Mouse (Mus musculus) kidney, embryonic 15.5 days (tissue): Measurements from ENCODE around the gene Pgf. TPM values are rescaled to one million over a fixed set of nuclear protein-coding genes. Genes with fewer than 3 reads are reported as not detected.

ENCODE experiments used
- ATAC-seq: fragments of 200-750 bp; cut with Nextera tagmentation; replicated peaks from 2 replicates; pipeline ENCODE4 v1.8.0; 2017; ENCODE audit warnings: moderate TSS enrichment; ENCODE audit not compliant: low FRiP score
- H3K27ac ChIP-seq: fragments of 300-500 bp; sonication (generic); 2 replicates; pipeline ENCODE4 v1.5.1; 2015; ENCODE audit warnings: mild to moderate bottlenecking, inconsistent platforms
- H3K27me3 ChIP-seq: fragments of 300-500 bp; sonication (generic); 2 replicates; pipeline ENCODE4 v1.6.1; 2015; ENCODE audit warnings: inconsistent platforms
- H3K36me3 ChIP-seq: fragments of 300-500 bp; sonication (generic); 2 replicates; pipeline ENCODE4 v1.6.1; 2015; ENCODE audit warnings: inconsistent platforms
- H3K4me1 ChIP-seq: fragments of 300-500 bp; sonication (generic); 2 replicates; pipeline ENCODE4 v1.6.1; 2015; ENCODE audit warnings: inconsistent platforms
- H3K4me2 ChIP-seq: fragments of 300-500 bp; sonication (generic); 2 replicates; pipeline ENCODE4 v1.6.1; 2015; ENCODE audit warnings: moderate library complexity, mild to moderate bottlenecking, inconsistent platforms
- H3K4me3 ChIP-seq: fragments of 300-500 bp; sonication (generic); replicated peaks from 2 replicates; pipeline ENCODE4 v1.5.1; 2015; ENCODE audit warnings: mild to moderate bottlenecking, inconsistent platforms
- H3K9ac ChIP-seq: fragments of 300-500 bp; sonication (generic); 2 replicates; pipeline ENCODE4 v1.6.1; 2015; ENCODE audit warnings: mild to moderate bottlenecking, inconsistent platforms
- H3K9me3 ChIP-seq: fragments of 300-500 bp; sonication (generic); replicated peaks from 2 replicates; pipeline ENCODE4 v1.6.1; 2016; ENCODE audit warnings: inconsistent platforms
- WGBS: fragments of 180-500 bp; shearing (Covaris S2); methylation state at CpG from one replicate; pipeline ENCODE4 v1.1.7; 2015; ENCODE audit warnings: mixed read lengths; 5-methylcytosine and 5-hydroxymethylcytosine counted together
- polyA plus RNA-seq: library from polyadenylated mRNA; unstranded; fragments of >200 nt; fragmentation: Nextera tagmentation; extraction: Ambion mirVana; gene quantifications from 2 replicates; pipeline ENCODE4 v1.2.1, GENCODE M21; 2015

The Pgf gene
- polyA plus RNA-seq, 1 experiment from 2014 or later = 18.8 TPM

GRCm38 (mm10) chr12:85200929-85201829 is 23.6 kb upstream of the Pgf start:
- Histone ChIP-seq H3K27me3 (no peaks in the 10 kb centered on the region), H3K27ac (peak overlapping the region; percentile 73), H3K9ac (no peak overlapping the region), H3K4me2 (0 out of 2 replicates have a peak overlapping the region, but pooled peaks have one; percentile 5), H3K4me3 (no peak overlapping the region), H3K36me3 (no peaks in the 10 kb centered on the region), H3K9me3 (no peaks in the 10 kb centered on the region), H3K4me1 (peaks cover 49% of the 10 kb centered on the region)
- ATAC-seq = peak; percentile 34; the same call in 1 of the 2 replicates
- 16% methylated on average over 24 of the region's 24 CpGs for WGBS

GRCm38 (mm10) chr12:85199954-85200353 is 22.4 kb upstream of the Pgf start:
- no peaks in the 10 kb centered on the region for H3K36me3 ChIP-seq
- WGBS = 79% methylated on average over 1 of the region's 1 CpGs
- ATAC-seq = no peak
- H3K9ac ChIP-seq = no peak overlapping the region
- H3K4me2 ChIP-seq = no peak overlapping the region
- H3K27ac ChIP-seq = no peak overlapping the region
- H3K4me1 ChIP-seq = peaks cover 55% of the 10 kb centered on the region
- H3K9me3 ChIP-seq = no peaks in the 10 kb centered on the region
- no peaks in the 10 kb centered on the region for H3K27me3 ChIP-seq
- H3K4me3 ChIP-seq = no peak overlapping the region

GRCm38 (mm10) chr12:85197936-85198335 is 20.3 kb upstream of the Pgf start:
- Histone ChIP-seq H3K4me3 (no peak overlapping the region), H3K36me3 (no peaks in the 10 kb centered on the region), H3K4me1 (peaks cover 62% of the 10 kb centered on the region), H3K27ac (0 out of 2 replicates have a peak overlapping the region, but pooled peaks have one; percentile 25), H3K9ac (no peak overlapping the region), H3K4me2 (no peak overlapping the region), H3K27me3 (no peaks in the 10 kb centered on the region), H3K9me3 (no peaks in the 10 kb centered on the region)
- 21% methylated on average over 8 of the region's 8 CpGs for WGBS
- ATAC-seq = no peak

- Histone ChIP-seq H3K27ac (0 out of 2 replicates have a peak overlapping the region, but pooled peaks have one; percentile 25), H3K4me1 (peaks cover 67% of the 10 kb centered on the region), H3K4me2 (no peak overlapping the region), H3K4me3 (no peak overlapping the region), H3K9ac (no peak overlapping the region), H3K9me3 (no peaks in the 10 kb centered on the region), H3K36me3 (no peaks in the 10 kb centered on the region), H3K27me3 (no peaks in the 10 kb centered on the region)
- WGBS = 53% methylated on average over 7 of the region's 7 CpGs
- ATAC-seq = no peak
These were observed 19.8 kb upstream of the Pgf start for GRCm38 (mm10) chr12:85197371-85197770.

- Histone ChIP-seq H3K9ac (no peak overlapping the region), H3K4me3 (no peak overlapping the region), H3K36me3 (no peaks in the 10 kb centered on the region), H3K4me1 (peaks cover 59% of the 10 kb centered on the region), H3K27ac (no peak overlapping the region), H3K4me2 (no peak overlapping the region), H3K27me3 (no peaks in the 10 kb centered on the region), H3K9me3 (no peaks in the 10 kb centered on the region)
- no peak for ATAC-seq
- WGBS = 62% methylated on average over 10 of the region's 10 CpGs
These were observed 18.6 kb upstream of the Pgf start for GRCm38 (mm10) chr12:85196191-85196590.

- 76% methylated on average over 5 of the region's 5 CpGs for WGBS
- Histone ChIP-seq H3K4me1 (peaks cover 51% of the 10 kb centered on the region), H3K4me3 (no peak overlapping the region), H3K9me3 (no peaks in the 10 kb centered on the region), H3K9ac (no peak overlapping the region), H3K27ac (peak overlapping the region; percentile 28; the same call in 1 of the 2 replicates), H3K4me2 (no peak overlapping the region), H3K36me3 (no peaks in the 10 kb centered on the region), H3K27me3 (no peaks in the 10 kb centered on the region)
- no peak for ATAC-seq
These were observed 17.5 kb upstream of the Pgf start for GRCm38 (mm10) chr12:85195086-85195485.

GRCm38 (mm10) chr12:85194623-85195018 is 17.0 kb upstream of the Pgf start:
- no peak overlapping the region for H3K4me2 ChIP-seq
- H3K27ac ChIP-seq = peak overlapping the region; percentile 28; the same call in 1 of the 2 replicates
- no peaks in the 10 kb centered on the region for H3K27me3 ChIP-seq
- H3K9me3 ChIP-seq = no peaks in the 10 kb centered on the region
- peaks cover 51% of the 10 kb centered on the region for H3K4me1 ChIP-seq
- ATAC-seq = no peak
- no peak overlapping the region for H3K9ac ChIP-seq
- H3K36me3 ChIP-seq = no peaks in the 10 kb centered on the region
- 37% methylated on average over 4 of the region's 4 CpGs for WGBS
- H3K4me3 ChIP-seq = no peak overlapping the region

GRCm38 (mm10) chr12:85193923-85194622 is 16.5 kb upstream of the Pgf start:
- Histone ChIP-seq H3K36me3 (no peaks in the 10 kb centered on the region), H3K9me3 (no peaks in the 10 kb centered on the region), H3K4me2 (no peak overlapping the region), H3K4me3 (no peak overlapping the region), H3K9ac (no peak overlapping the region), H3K4me1 (peaks cover 51% of the 10 kb centered on the region), H3K27ac (peak overlapping the region; percentile 28; the same call in 1 of the 2 replicates), H3K27me3 (no peaks in the 10 kb centered on the region)
- no peak for ATAC-seq
- WGBS = 85% methylated on average over 11 of the region's 11 CpGs

GRCm38 (mm10) chr12:85193146-85193545 is 15.6 kb upstream of the Pgf start:
- Histone ChIP-seq H3K27ac (peak overlapping the region; percentile 2; the same call in 1 of the 2 replicates), H3K9ac (no peak overlapping the region), H3K36me3 (no peaks in the 10 kb centered on the region), H3K4me1 (peaks cover 49% of the 10 kb centered on the region), H3K4me2 (no peak overlapping the region), H3K9me3 (no peaks in the 10 kb centered on the region), H3K27me3 (no peaks in the 10 kb centered on the region), H3K4me3 (no peak overlapping the region)
- WGBS = 83% methylated on average over 10 of the region's 10 CpGs
- no peak for ATAC-seq

- Histone ChIP-seq H3K27me3 (no peaks in the 10 kb centered on the region), H3K9me3 (no peaks in the 10 kb centered on the region), H3K4me3 (no peak overlapping the region), H3K4me2 (peak overlapping the region; percentile 12; the same call in 1 of the 2 replicates), H3K27ac (peak overlapping the region; percentile 2; the same call in 1 of the 2 replicates), H3K4me1 (peaks cover 43% of the 10 kb centered on the region), H3K9ac (0 out of 2 replicates have a peak overlapping the region, but pooled peaks have one; percentile 7), H3K36me3 (no peaks in the 10 kb centered on the region)
- 22% methylated on average over 19 of the region's 19 CpGs for WGBS
- peak; percentile 58 for ATAC-seq
These were observed 15.0 kb upstream of the Pgf start for GRCm38 (mm10) chr12:85192461-85193108.

GRCm38 (mm10) chr12:85190290-85190689 is 12.7 kb upstream of the Pgf start:
- H3K9ac ChIP-seq = no peak overlapping the region
- peaks cover 25% of the 10 kb centered on the region for H3K4me1 ChIP-seq
- no peak overlapping the region for H3K4me2 ChIP-seq
- no peak overlapping the region for H3K27ac ChIP-seq
- H3K9me3 ChIP-seq = no peaks in the 10 kb centered on the region
- ATAC-seq = no peak
- 83% methylated on average over 7 of the region's 7 CpGs for WGBS
- no peaks in the 10 kb centered on the region for H3K36me3 ChIP-seq
- H3K4me3 ChIP-seq = no peak overlapping the region
- no peaks in the 10 kb centered on the region for H3K27me3 ChIP-seq
